Mouse (Mus musculus): ENCODE data around the gene Kif26a.

DNA sequence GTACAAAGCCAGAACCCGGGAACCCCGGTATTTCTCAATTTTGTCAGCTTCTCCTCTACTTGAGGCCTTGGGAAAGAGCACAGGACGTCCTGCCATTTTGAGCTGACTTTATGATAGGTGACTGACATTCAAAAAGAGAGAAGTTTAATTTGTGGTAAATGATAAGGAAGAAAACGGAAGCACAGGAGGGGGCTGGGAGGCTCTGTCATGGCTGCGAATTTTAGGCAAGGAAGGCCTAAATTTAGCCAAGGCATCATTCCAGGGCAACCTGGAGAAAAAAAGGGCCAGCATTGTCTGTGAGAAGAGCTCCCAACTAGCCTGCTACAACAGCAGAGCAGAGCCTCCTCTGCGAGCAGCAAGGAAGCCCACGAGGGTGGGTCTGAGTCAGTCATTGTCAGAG, 5.3 kb upstream of the Kif26a start:
- TF ChIP-seq POLR2A (IDR thresholded peaks at IDR 0.05; ENCODE audit: insufficient read depth, low read depth, low read length) (no peak), CTCF (IDR thresholded peaks at IDR 0.05; ENCODE audit: insufficient read depth, low read depth, low read length) (no peak)

Measured in olfactory bulb, adult 2 months (tissue).